Mouse (Mus musculus): ENCODE measurements around the gene Ceacam10. TPM values are rescaled to one million over a fixed set of nuclear protein-coding genes. Genes with fewer than 3 reads are reported as not detected.

Gene Ceacam10
- total RNA-seq (2023), result 10 to 100 TPM; 68.3 to 68.8 TPM

DNA sequence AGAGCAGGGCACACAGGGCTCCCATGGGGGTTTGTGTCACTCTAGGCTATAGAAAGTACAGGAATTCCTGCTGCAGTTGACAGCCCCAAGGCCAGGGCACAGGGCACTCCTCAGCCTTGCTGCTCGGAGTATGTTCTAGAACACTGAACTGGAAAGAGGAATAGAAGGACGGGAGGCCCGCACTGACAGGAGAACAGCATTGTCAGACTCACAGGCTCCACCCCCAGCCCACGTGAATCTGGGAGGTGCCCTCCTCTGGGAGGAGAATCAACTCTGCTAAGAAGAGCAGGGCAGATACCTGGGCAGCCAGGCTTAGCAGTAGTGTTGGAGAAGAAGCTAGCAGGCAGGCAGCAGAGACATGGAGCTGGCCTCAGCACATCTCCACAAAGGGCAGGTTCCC is at the start of gene Ceacam10:
Ceacam10 (plus strand) TSS at position 289 of the 400 bp plus-strand sequence.

DNA sequence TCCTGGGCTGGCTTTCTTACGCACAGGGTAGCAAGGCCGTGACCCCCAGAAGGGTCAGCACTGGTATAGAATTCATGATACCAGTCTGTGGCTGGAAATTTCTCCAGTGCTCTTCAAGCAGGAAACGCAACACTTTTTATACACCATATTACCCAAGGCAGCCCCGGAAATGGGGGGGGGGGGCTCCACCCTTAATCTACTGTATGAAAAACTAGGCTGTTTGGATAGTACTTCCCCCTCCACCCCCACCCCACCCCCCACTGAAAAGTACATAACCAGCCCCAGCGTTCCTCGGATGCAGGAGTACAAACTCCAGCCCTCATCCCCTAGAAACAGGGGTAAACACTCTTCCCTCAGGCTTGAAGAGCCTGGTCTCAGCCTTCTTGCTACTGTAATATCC is 16.8 kb upstream of the Ceacam10 start, which contains the start of gene Cd177:
Cd177 (minus strand) TSS at position 101 of the 400 bp plus-strand sequence.

Other genes starting within 250 kb of the Ceacam10 start
- 1 to 10 TPM; 5.8 to 6.4 TPM for gene Irgq, start 246.5 kb upstream of the Ceacam10 start, total RNA-seq (2023)
- gene Pinlyp, start 231.1 kb upstream of the Ceacam10 start, total RNA-seq (2023), result not detected
- 10 to 100 TPM; 33.5 to 34.6 TPM for gene Xrcc1, start 230.9 kb upstream of the Ceacam10 start, total RNA-seq (2023)
- 10 to 100 TPM; 64.1 to 70.6 TPM for gene Ethe1, start 189.7 kb upstream of the Ceacam10 start, total RNA-seq (2023)
- under 1 TPM in 1 of 2 experiments, not detected in 1; 0.15 TPM for gene Zfp575, start 189.6 kb upstream of the Ceacam10 start, total RNA-seq (2023)
- gene Phldb3, start 166.4 kb upstream of the Ceacam10 start, total RNA-seq (2023), result 1 to 10 TPM; 6.0 to 6.7 TPM
- gene Lypd3, start 140.7 kb upstream of the Ceacam10 start, total RNA-seq (2023), result not detected
- gene Tex101, start 100.5 kb upstream of the Ceacam10 start, total RNA-seq (2023), result not detected
- gene BC049730, start 68.0 kb upstream of the Ceacam10 start, total RNA-seq (2023), result 1 to 10 TPM in 1 of 2 experiments, not detected in 1; 1.4 TPM
- 1 to 10 TPM; 7.2 to 7.3 TPM for gene Gm4763, start 50.3 kb upstream of the Ceacam10 start, total RNA-seq (2023)
- gene Cd177, start 16.9 kb upstream of the Ceacam10 start, total RNA-seq (2023), result 1,000 to 10,000 TPM; 1,228 to 1,288 TPM
- gene Gm9844, start 85.0 kb downstream of the Ceacam10 start, total RNA-seq (2023), result not detected
- gene Lypd4, start 92.7 kb downstream of the Ceacam10 start, total RNA-seq (2023), result not detected
- gene Dmrtc2, start 92.9 kb downstream of the Ceacam10 start, total RNA-seq (2023), result not detected
- 100 to 1,000 TPM; 831 to 832 TPM for gene Rps19, start 107.2 kb downstream of the Ceacam10 start, total RNA-seq (2023)
- gene Cd79a, start 120.2 kb downstream of the Ceacam10 start, total RNA-seq (2023), result 1 to 10 TPM; 5.4 to 6.3 TPM
- gene Arhgef1, start 125.7 kb downstream of the Ceacam10 start, total RNA-seq (2023), result 100 to 1,000 TPM; 583 to 627 TPM
- gene Gm4881, start 167.3 kb downstream of the Ceacam10 start, total RNA-seq (2023), result not detected
- 100 to 1,000 TPM; 126 to 141 TPM for gene Rabac1, start 195.5 kb downstream of the Ceacam10 start, total RNA-seq (2023)
- 100 to 1,000 TPM; 189 to 210 TPM for gene Atp1a3, start 228.8 kb downstream of the Ceacam10 start, total RNA-seq (2023)

All from neutrophil, adult 83 days (primary cell).